Mouse (Mus musculus): ENCODE measurements around the gene Trim40. TPM values are rescaled to one million over a fixed set of nuclear protein-coding genes. Genes with fewer than 3 reads are reported as not detected.

Gene Trim40
- polyA plus RNA-seq, 1 experiment = 0.71 TPM

DNA sequence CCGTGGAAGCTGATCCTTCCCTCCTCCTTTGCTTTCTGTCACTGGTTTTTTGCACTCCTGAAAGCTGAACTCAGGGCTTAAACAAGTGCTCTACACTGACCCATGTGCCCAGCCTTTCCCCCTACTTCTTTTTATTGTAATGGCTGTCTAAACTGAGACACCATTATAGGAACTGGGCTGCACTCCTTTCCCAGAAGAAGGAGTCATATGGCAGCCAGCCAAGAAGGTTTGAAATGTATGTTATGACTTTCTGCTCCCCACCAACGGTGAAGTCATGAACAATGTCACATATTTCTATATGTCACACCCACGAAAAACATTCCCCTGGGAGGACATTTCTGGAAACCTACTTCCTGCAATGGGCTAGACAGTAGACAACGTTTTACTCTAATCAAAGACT lies 15.3 kb downstream of the Trim40 start:
- DNase-seq = no peak
- Histone ChIP-seq H3K4me3 (ENCODE audit: control insufficient read depth, insufficient read depth, low read length) (no peak overlapping the region), H3K4me1 (replicated peaks; ENCODE audit: control insufficient read depth, insufficient read depth, low read length) (no peaks in the 10 kb centered on the region), H3K36me3 (ENCODE audit: control insufficient read depth, insufficient read depth, low read length) (no peaks in the 10 kb centered on the region), H3K27ac (ENCODE audit: control insufficient read depth, insufficient read depth, low read length) (no peak overlapping the region), H3K27me3 (ENCODE audit: control insufficient read depth, insufficient read depth, low read length) (no peaks in the 10 kb centered on the region)
- WGBS = 65% methylated on average over 4 of the region's 4 CpGs
- TF ChIP-seq CTCF (IDR thresholded peaks at IDR 0.05; ENCODE audit: borderline replicate concordance, control insufficient read depth, extremely low read depth, insufficient read depth, low read length, poor library complexity) (no peak), POLR2A (IDR thresholded peaks at IDR 0.05; ENCODE audit: control insufficient read depth, extremely low read depth, insufficient read depth, low read length, poor library complexity) (no peak)

DNA sequence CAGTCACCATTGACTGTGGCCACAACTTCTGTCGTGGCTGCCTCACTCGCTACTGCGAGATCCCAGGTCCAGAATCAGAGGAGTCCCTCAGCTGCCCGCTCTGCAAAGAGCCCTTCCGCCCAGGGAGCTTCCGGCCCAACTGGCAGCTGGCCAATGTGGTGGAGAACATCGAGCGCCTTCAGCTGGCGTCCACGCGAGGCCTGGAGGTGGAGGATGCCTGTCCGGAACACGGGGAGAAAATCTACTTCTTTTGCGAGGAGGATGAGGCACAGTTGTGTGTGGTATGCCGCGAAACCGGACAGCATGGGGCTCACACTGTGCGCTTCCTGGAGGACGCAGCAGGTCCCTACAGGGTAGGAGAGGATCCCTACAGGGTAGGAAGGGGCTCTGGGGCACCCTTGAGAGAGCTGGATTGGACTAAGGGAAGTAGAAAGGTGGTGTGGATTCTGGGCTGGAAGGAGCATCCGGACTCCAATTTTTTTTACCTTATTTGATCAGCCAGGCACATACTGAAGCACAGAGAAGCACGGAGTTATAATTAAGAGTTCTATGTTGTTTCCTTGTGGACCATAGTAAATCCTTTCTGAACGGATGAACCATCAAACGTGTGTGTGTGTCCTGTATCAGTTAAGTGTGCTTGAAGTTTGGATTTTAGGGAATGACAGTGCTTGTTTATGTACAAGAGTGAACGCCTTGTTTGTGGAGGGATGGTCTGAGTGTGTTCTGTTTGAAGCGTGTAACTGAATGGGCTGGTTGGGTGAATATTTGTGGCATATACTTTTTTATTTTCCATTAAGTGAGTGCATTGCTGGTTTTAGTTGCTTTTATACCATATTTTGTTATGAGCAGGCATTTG lies 19.7 kb downstream of the Trim40 start:
- 79% methylated on average over 25 of the region's 25 CpGs for WGBS
- no peak overlapping the region for H3K4me3 ChIP-seq (ENCODE audit: control insufficient read depth, insufficient read depth, low read length)
- H3K27ac ChIP-seq (ENCODE audit: control insufficient read depth, insufficient read depth, low read length) = no peak overlapping the region
- H3K36me3 ChIP-seq (ENCODE audit: control insufficient read depth, insufficient read depth, low read length) = no peaks in the 10 kb centered on the region
- TF ChIP-seq CTCF (IDR thresholded peaks at IDR 0.05; ENCODE audit: borderline replicate concordance, control insufficient read depth, extremely low read depth, insufficient read depth, low read length, poor library complexity) = no peak
- TF ChIP-seq POLR2A (IDR thresholded peaks at IDR 0.05; ENCODE audit: control insufficient read depth, extremely low read depth, insufficient read depth, low read length, poor library complexity) = no peak
- H3K4me1 ChIP-seq (replicated peaks; ENCODE audit: control insufficient read depth, insufficient read depth, low read length) = no peaks in the 10 kb centered on the region
- H3K27me3 ChIP-seq (ENCODE audit: control insufficient read depth, insufficient read depth, low read length) = peaks cover 10% of the 10 kb centered on the region; the same call in 1 of the 2 replicates
- no peak for DNase-seq

DNA sequence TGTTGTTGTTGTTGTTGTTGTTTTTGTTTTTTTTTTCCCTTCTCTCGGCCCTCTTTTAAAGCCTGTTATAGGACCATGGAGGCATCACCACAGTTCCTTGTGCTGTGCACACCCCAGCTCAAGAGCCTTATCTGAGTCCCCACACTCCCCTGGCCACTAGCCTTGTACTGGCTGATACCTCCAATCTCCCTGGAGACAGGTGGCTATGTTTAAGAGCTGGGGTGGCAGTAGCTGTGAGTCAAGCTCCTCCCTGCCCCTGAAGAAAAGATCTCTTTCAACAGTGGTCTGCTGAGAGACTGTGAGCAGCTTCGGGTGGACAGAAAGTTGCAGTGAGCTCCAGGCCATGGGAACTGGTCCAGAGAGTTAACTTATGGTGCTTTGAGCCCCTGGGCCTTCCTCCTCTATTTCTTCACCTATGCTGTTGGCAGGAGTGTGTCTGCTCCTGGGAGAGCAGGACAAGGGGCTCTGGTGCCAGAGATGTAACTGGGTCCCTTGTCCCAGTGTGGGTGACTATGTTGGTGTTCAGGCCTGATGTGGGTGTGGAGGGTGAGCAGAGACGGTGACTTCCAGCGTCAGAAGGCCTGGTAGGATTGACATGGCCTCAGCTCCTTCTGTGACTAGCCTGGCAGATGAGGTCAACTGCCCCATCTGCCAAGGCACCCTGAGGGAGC lies 20.5 kb downstream of the Trim40 start, which contains the start of gene Trim10:
Trim10 (plus strand) TSS at position 291 of the 671 bp plus-strand sequence.
- no peaks in the 10 kb centered on the region for H3K36me3 ChIP-seq (ENCODE audit: control insufficient read depth, insufficient read depth, low read length)
- 90% methylated on average over 4 of the region's 4 CpGs for WGBS
- H3K27me3 ChIP-seq (ENCODE audit: control insufficient read depth, insufficient read depth, low read length) = peaks cover 10% of the 10 kb centered on the region; the same call in 1 of the 2 replicates
- H3K27ac ChIP-seq (ENCODE audit: control insufficient read depth, insufficient read depth, low read length) = no peak within 1 kb of the TSS
- no peak for TF ChIP-seq CTCF (IDR thresholded peaks at IDR 0.05; ENCODE audit: borderline replicate concordance, control insufficient read depth, extremely low read depth, insufficient read depth, low read length, poor library complexity)
- TF ChIP-seq POLR2A (IDR thresholded peaks at IDR 0.05; ENCODE audit: control insufficient read depth, extremely low read depth, insufficient read depth, low read length, poor library complexity) = no peak
- DNase-seq = no peak
- no peaks in the 10 kb centered on the region for H3K4me1 ChIP-seq (replicated peaks; ENCODE audit: control insufficient read depth, insufficient read depth, low read length)
- no peak within 1 kb of the TSS for H3K4me3 ChIP-seq (ENCODE audit: control insufficient read depth, insufficient read depth, low read length)

DNA sequence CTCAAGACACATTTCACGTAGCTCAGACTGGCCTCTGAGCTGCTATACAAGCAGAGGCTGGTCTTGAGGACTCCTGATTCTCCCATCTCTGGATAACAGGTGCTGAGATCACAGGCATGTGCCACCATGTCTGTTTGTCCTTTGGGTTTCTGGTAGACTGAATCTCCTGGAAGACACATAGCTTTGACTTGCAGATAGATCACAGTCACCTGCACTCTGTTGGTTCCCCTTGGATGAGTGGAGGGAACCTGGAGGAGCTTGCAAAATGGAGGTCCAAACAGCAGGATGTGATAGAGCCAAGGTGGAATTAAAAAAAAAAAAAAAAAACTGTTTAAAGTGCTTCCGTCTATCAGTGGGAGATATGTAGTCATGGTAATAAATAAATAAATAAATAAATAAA lies 21.1 kb downstream of the Trim40 start:
- no peak for DNase-seq
- WGBS = 91% methylated on average over 2 of the region's 2 CpGs
- TF ChIP-seq CTCF (IDR thresholded peaks at IDR 0.05; ENCODE audit: borderline replicate concordance, control insufficient read depth, extremely low read depth, insufficient read depth, low read length, poor library complexity) (no peak), POLR2A (IDR thresholded peaks at IDR 0.05; ENCODE audit: control insufficient read depth, extremely low read depth, insufficient read depth, low read length, poor library complexity) (no peak)
- Histone ChIP-seq H3K4me3 (ENCODE audit: control insufficient read depth, insufficient read depth, low read length) (no peak overlapping the region), H3K27me3 (ENCODE audit: control insufficient read depth, insufficient read depth, low read length) (peaks cover 10% of the 10 kb centered on the region; the same call in 1 of the 2 replicates), H3K36me3 (ENCODE audit: control insufficient read depth, insufficient read depth, low read length) (no peaks in the 10 kb centered on the region), H3K27ac (ENCODE audit: control insufficient read depth, insufficient read depth, low read length) (no peak overlapping the region), H3K4me1 (replicated peaks; ENCODE audit: control insufficient read depth, insufficient read depth, low read length) (no peaks in the 10 kb centered on the region)

DNA sequence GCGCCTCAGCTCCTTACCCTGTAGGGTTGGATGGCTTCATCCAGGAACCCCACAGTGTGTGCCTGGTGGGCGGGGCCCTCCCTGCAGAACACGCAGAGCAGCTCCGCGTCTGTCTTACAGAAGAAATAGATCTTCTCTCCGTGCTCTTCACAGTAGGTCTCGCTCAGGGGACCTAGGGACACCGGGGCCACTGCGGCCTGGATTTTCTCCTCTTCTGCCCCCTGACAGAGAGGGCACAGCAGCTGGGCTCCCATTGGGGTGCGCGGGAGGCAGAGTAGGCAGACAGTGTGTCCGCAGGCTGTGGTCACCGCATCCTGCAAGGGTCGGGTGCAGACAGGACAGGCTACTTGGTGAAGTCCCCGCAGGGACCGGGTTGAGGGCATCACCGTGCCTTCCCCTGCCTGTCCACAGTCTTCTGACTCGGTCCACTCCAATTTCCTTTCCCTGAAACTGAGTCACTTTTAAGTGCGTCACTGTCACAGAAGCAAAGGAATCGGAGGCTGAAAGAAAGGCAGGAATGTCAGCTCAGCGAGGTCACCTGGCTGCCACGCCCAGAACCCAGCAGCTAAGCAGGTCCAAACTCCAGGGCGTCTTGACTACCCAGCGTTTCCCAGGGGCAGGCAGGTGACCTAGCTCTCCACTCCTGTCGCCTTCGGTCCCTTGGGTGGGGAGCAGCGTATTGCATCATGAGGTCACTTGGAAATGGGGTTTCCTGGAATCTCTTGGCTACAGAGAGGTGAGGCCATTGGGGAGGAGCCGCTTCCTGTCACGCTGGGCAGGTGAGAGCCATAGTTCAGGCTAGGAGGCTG lies 23.0 kb downstream of the Trim40 start, which contains the start of gene Trim15:
Trim15 (minus strand) TSS at position 492 of the 809 bp plus-strand sequence.
- Histone ChIP-seq H3K4me3 (ENCODE audit: control insufficient read depth, insufficient read depth, low read length) (no peak within 1 kb of the TSS), H3K4me1 (replicated peaks; ENCODE audit: control insufficient read depth, insufficient read depth, low read length) (no peaks in the 10 kb centered on the region)

DNA sequence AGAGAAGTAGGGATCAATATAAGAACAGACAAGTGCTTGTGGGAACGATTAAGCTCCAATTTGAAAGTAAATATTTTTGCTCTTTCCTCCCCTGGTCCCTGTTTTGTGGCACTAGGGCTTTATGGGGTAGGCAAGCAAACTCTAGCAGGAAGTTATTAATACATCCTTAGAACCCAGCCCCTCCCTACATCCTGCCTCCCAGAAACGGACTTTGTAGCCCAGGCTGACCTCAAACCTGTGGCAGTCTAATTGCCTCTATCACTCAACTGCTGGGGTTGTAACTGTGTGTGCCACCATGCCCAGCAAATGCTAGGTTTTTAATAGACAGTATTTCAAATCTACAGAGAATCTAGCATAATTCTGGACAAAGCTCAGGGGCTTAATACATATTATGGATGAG lies 28.2 kb downstream of the Trim40 start:
- H3K27me3 ChIP-seq (ENCODE audit: control insufficient read depth, insufficient read depth, low read length) = peaks cover 3% of the 10 kb centered on the region; the same call in 1 of the 2 replicates
- DNase-seq = no peak
- H3K27ac ChIP-seq (ENCODE audit: control insufficient read depth, insufficient read depth, low read length) = no peak overlapping the region
- H3K36me3 ChIP-seq (ENCODE audit: control insufficient read depth, insufficient read depth, low read length) = no peaks in the 10 kb centered on the region
- 23% methylated on average over 2 of the region's 2 CpGs for WGBS
- no peak overlapping the region for H3K4me3 ChIP-seq (ENCODE audit: control insufficient read depth, insufficient read depth, low read length)
- TF ChIP-seq POLR2A (IDR thresholded peaks at IDR 0.05; ENCODE audit: control insufficient read depth, extremely low read depth, insufficient read depth, low read length, poor library complexity) (no peak), CTCF (IDR thresholded peaks at IDR 0.05; ENCODE audit: borderline replicate concordance, control insufficient read depth, extremely low read depth, insufficient read depth, low read length, poor library complexity) (no peak)
- no peaks in the 10 kb centered on the region for H3K4me1 ChIP-seq (replicated peaks; ENCODE audit: control insufficient read depth, insufficient read depth, low read length)

More for the DNA sequence above, 23.0 kb downstream of the Trim40 start, which contains the start of gene Trim15:
- no peak for DNase-seq
- Histone ChIP-seq H3K27ac (ENCODE audit: control insufficient read depth, insufficient read depth, low read length) (no peak within 1 kb of the TSS), H3K36me3 (ENCODE audit: control insufficient read depth, insufficient read depth, low read length) (no peaks in the 10 kb centered on the region), H3K27me3 (ENCODE audit: control insufficient read depth, insufficient read depth, low read length) (peaks cover 10% of the 10 kb centered on the region; the same call in 1 of the 2 replicates)
- WGBS = 21% methylated on average over 29 of the region's 29 CpGs
- no peak for TF ChIP-seq CTCF (IDR thresholded peaks at IDR 0.05; ENCODE audit: borderline replicate concordance, control insufficient read depth, extremely low read depth, insufficient read depth, low read length, poor library complexity)
- no peak for TF ChIP-seq POLR2A (IDR thresholded peaks at IDR 0.05; ENCODE audit: control insufficient read depth, extremely low read depth, insufficient read depth, low read length, poor library complexity)

All from thymus, adult 2 months (tissue).